Mouse (Mus musculus) cerebellum, adult 2 months (tissue): ENCODE measurements at regions not wholly inside any gene's neighbourhood (a gene's known extent, or its start where the extent isn't known, plus 50 kb on each side); places are given as distances from the start of the nearest gene placed in this dataset.

Experiments used
- DNase-seq, 2 experiments: peaks; one replicate each; pipeline ENCODE4 v3.0.0; 2021
- H3K27ac ChIP-seq: fragments of 200-500 bp; 2 replicates; pipeline ENCODE4 v1.5.1; 2012; ENCODE audit warnings: low read length, control low read depth, inconsistent platforms; ENCODE audit not compliant: insufficient read depth
- H3K27me3 ChIP-seq: fragments of 200-500 bp; 2 replicates; pipeline ENCODE4 v1.6.1; 2012; ENCODE audit warnings: inconsistent platforms, mild to moderate bottlenecking, low read length, moderate library complexity; ENCODE audit not compliant: control insufficient read depth, insufficient read depth
- H3K4me1 ChIP-seq: fragments of 200-500 bp; 2 replicates; pipeline ENCODE4 v1.6.1; 2011; ENCODE audit warnings: low read length; ENCODE audit not compliant: control insufficient read depth, insufficient read depth
- H3K4me3 ChIP-seq: fragments of 200-500 bp; replicated peaks from 2 replicates; pipeline ENCODE3; 2011; ENCODE audit warnings: mild to moderate bottlenecking, low read depth, low read length, control low read depth; ENCODE audit not compliant: insufficient read depth
- CTCF ChIP-seq: fragments of 200-500 bp; IDR thresholded peaks from 2 replicates; pipeline ENCODE4 v1.5.1; 2011; ENCODE audit warnings: low read depth, mild to moderate bottlenecking, control low read depth, low read length, moderate library complexity, borderline replicate concordance; ENCODE audit not compliant: insufficient read depth
- POLR2A ChIP-seq: fragments of 200-500 bp; IDR thresholded peaks from 2 replicates; pipeline ENCODE4 v1.6.1; 2011; ENCODE audit warnings: low read length, control low read depth, borderline replicate concordance; ENCODE audit not compliant: insufficient read depth
- WGBS: fragments of 180-500 bp; shearing (Covaris S2); methylation state at CpG from one replicate; pipeline ENCODE4 v1.1.7; 2018; 5-methylcytosine and 5-hydroxymethylcytosine counted together

GRCm38 (mm10) chr3:42153372-42153771 is 411.0 kb downstream of the D3Ertd751e start:
- Histone ChIP-seq H3K4me1 (no peaks in the 10 kb centered on the region), H3K4me3 (no peak overlapping the region), H3K27ac (no peak overlapping the region), H3K27me3 (no peaks in the 10 kb centered on the region)
- 31% methylated on average over 3 of the region's 3 CpGs for WGBS
- no peak for TF ChIP-seq POLR2A
- TF ChIP-seq CTCF: no peak
- no peak for DNase-seq

DNA sequence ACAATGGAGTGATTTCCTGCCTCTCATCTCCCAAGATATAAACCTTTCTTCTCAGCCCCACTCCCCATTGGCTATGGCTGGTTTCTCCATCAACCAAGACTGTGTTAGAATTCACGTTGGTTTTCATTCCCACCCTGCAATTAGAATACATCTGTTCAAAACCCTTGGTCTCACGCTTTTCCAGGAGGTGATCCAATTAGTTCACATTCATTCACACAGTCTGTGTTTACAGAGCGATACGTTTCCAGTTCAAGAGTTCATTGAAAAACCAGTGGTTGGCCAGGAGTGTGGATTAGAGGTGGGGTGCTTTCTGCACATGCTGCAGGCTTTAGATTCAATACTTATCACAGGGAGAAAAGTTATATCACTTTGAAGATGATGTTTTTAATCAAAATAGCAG is 412.5 kb downstream of the D3Ertd751e start:
- TF ChIP-seq POLR2A (no peak), CTCF (no peak)
- Histone ChIP-seq H3K27ac (no peak overlapping the region), H3K4me1 (no peaks in the 10 kb centered on the region), H3K4me3 (no peak overlapping the region), H3K27me3 (no peaks in the 10 kb centered on the region)
- WGBS: 28% methylated on average over 4 of the region's 4 CpGs
- DNase-seq: no peak

DNA sequence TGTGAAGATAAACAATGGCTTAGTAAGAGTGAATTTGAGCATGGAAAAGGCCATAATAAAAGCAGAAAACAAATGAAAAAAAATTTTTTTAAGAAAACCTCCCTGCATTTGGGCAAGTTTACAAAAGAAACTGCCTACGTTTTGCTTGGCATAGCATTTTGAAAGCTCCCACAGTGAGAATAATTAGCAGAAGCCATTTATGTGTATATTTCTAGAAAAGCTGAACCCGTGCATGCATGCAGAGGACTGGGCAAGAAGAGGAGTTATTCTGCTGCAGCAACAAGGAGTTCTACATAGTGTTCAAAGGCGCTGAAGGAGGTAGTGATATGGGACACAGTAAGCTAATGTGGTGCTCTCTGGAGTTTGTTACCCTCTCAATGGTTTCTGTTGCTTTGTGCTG is 421.3 kb downstream of the D3Ertd751e start:
- no peak for TF ChIP-seq POLR2A
- no peak for TF ChIP-seq CTCF
- DNase-seq: no peak
- WGBS: 23% methylated on average over 3 of the region's 3 CpGs

DNA sequence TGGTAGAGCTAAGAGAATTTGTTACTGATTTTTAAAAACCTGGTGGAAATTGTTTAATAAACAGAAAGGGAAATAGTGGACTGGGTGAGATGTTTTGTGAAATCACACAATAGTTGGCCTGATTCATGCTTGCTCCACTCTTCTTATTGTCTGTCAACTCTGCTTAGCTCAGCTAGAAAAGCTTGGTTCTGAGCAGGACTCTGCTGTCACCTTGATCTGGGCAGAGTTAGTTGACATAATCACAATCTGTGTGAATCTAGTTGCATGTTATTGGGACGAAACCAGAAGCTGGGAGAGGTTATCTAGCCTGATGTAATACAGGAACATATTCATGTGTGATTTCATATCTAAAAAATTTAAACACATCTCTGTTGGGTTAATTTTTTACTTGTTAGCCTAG is 456.8 kb downstream of the D3Ertd751e start:
- 44% methylated on average over 1 of the region's 1 CpGs for WGBS
- no peak overlapping the region for H3K4me3 ChIP-seq

More for the DNA sequence above, 421.3 kb downstream of the D3Ertd751e start:
- Histone ChIP-seq H3K4me3 (no peak overlapping the region), H3K4me1 (no peaks in the 10 kb centered on the region), H3K27ac (no peak overlapping the region), H3K27me3 (no peaks in the 10 kb centered on the region; the same call in 1 of the 2 replicates)

DNA sequence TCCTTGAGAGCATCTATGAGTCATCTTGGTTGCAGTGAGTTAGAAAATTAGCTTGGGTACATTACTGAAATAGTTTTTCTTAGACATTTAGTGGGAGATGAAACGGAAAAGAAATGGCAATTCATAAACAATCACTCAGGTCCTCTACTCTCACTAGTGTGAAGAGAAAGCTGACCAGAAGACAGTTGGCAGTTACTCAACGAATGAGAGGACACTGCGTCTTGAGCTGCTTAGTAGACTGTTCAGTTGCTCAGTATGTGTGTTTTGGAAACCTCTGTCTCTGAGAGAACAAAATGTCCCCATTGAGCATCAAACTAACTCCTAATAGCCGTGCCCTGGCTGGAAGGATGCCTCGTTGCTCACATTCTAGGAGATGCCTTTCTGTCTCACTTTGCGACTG is 459.0 kb downstream of the D3Ertd751e start:
- no peak overlapping the region for H3K27ac ChIP-seq
- no peaks in the 10 kb centered on the region for H3K4me1 ChIP-seq
- no peak overlapping the region for H3K4me3 ChIP-seq
- 70% methylated on average over 6 of the region's 6 CpGs for WGBS
- TF ChIP-seq CTCF (no peak), POLR2A (no peak)
- H3K27me3 ChIP-seq: no peaks in the 10 kb centered on the region
- DNase-seq: peak in 1 of 2 experiments; percentile 5

More for the DNA sequence above, 456.8 kb downstream of the D3Ertd751e start:
- Histone ChIP-seq H3K27ac (no peak overlapping the region), H3K4me1 (no peaks in the 10 kb centered on the region), H3K27me3 (no peaks in the 10 kb centered on the region)
- TF ChIP-seq POLR2A (no peak), CTCF (no peak)
- DNase-seq: no peak

GRCm38 (mm10) chr3:42205640-42206039 is 463.2 kb downstream of the D3Ertd751e start:
- 42% methylated on average over 4 of the region's 4 CpGs for WGBS
- Histone ChIP-seq H3K27me3 (no peaks in the 10 kb centered on the region), H3K4me1 (no peaks in the 10 kb centered on the region), H3K4me3 (no peak overlapping the region), H3K27ac (no peak overlapping the region)
- DNase-seq: no peak
- TF ChIP-seq POLR2A (no peak), CTCF (no peak)

DNA sequence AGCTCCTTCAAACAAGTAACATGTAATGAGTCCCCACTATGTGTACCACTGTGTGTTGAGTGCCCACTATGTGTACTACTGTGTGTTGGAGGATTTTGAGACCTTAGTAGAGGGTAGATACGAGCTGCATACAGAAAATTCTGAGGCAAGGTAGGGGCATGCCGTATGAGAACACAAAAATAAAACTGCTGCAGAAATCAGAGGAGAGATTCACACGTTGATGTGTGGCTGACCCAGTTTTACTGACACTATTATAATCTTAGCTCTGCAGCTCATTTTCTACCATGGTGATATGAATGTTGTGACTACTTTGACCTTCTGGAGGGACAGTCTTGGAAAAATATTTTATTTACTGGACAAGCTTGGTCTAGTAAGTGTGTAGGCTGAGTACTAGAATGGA is 469.0 kb downstream of the D3Ertd751e start:
- H3K4me3 ChIP-seq: no peak overlapping the region
- H3K27me3 ChIP-seq: no peaks in the 10 kb centered on the region
- TF ChIP-seq POLR2A: no peak
- no peak for TF ChIP-seq CTCF
- H3K4me1 ChIP-seq: no peaks in the 10 kb centered on the region
- no peak for DNase-seq
- H3K27ac ChIP-seq: no peak overlapping the region
- WGBS: 86% methylated on average over 3 of the region's 3 CpGs

DNA sequence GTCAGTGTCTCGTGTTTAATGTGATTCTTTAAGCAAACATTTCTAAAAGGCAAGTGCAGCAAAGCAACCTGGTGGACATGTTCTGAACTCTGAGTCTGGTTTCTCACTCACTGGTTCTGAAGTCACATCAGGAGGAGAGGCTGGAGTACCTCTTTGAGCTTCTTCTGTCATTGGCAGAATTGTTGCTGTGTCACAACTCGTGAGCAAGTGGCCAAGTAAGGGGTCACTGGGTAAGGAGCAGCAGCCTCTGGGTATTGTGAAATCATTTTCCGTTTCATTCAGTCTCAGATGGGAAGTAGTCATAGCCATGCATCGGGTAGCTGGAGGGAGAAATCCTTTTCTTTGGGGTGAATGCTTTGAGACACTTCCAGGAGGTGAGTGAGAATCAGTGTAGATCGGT is 470.0 kb downstream of the D3Ertd751e start:
- Histone ChIP-seq H3K27ac (no peak overlapping the region), H3K4me3 (no peak overlapping the region), H3K27me3 (no peaks in the 10 kb centered on the region), H3K4me1 (no peaks in the 10 kb centered on the region)
- 72% methylated on average over 5 of the region's 5 CpGs for WGBS
- TF ChIP-seq POLR2A (no peak), CTCF (no peak)
- DNase-seq: no peak
